Mouse (Mus musculus) midbrain, embryonic 14.5 days (tissue): ENCODE results near the gene Cfap52. TPM values are rescaled to one million over a fixed set of nuclear protein-coding genes. Genes with fewer than 3 reads are reported as not detected.

Experiments
- ATAC-seq: fragments of 200-750 bp; cut with Nextera tagmentation; 2 replicates; pipeline ENCODE4 v1.8.0; 2017; ENCODE audit warnings: moderate number of reproducible peaks, moderate library complexity; ENCODE audit not compliant: low FRiP score, low TSS enrichment
- DNase-seq: peaks from one replicate; pipeline ENCODE4 v3.0.0-alpha.2; 2015
- H3K27ac ChIP-seq: fragments of 300-500 bp; sonication (generic); replicated peaks from 2 replicates; pipeline ENCODE4 v1.5.1; 2014; ENCODE audit warnings: mild to moderate bottlenecking, low read depth, low read length, moderate library complexity
- H3K27me3 ChIP-seq: fragments of 300-500 bp; sonication (generic); 2 replicates; pipeline ENCODE4 v1.6.1; 2014; ENCODE audit warnings: low read length, control low read depth, mixed read lengths; ENCODE audit not compliant: control insufficient read depth, insufficient read depth
- H3K36me3 ChIP-seq: fragments of 300-500 bp; sonication (generic); 2 replicates; pipeline ENCODE4 v1.6.1; 2014; ENCODE audit warnings: low read length, control low read depth; ENCODE audit not compliant: control insufficient read depth, insufficient read depth
- H3K4me1 ChIP-seq: fragments of 300-500 bp; sonication (generic); 2 replicates; pipeline ENCODE4 v1.6.1; 2014; ENCODE audit warnings: mild to moderate bottlenecking, antibody characterized with exemption, low read length, control low read depth; ENCODE audit not compliant: control insufficient read depth, insufficient read depth
- H3K4me2 ChIP-seq: fragments of 300-500 bp; sonication (generic); 2 replicates; pipeline ENCODE4 v1.6.1; 2014; ENCODE audit warnings: mild to moderate bottlenecking, low read length, moderate library complexity
- H3K4me3 ChIP-seq: fragments of 300-500 bp; sonication (generic); replicated peaks from 2 replicates; pipeline ENCODE4 v1.5.1; 2014; ENCODE audit warnings: low read depth, low read length
- H3K9ac ChIP-seq: fragments of 300-500 bp; sonication (generic); replicated peaks from 2 replicates; pipeline ENCODE4 v1.6.1; 2014; ENCODE audit warnings: mild to moderate bottlenecking, low read length, moderate library complexity
- H3K9me3 ChIP-seq: fragments of 300-500 bp; sonication (generic); 2 replicates; pipeline ENCODE4 v1.6.1; 2016; ENCODE audit warnings: low read length, control low read depth, mixed read lengths; ENCODE audit not compliant: control insufficient read depth
- WGBS: fragments of 180-500 bp; shearing (Covaris S2); extraction: QIAGEN DNeasy Blood & Tissue Kit; methylation state at CpG from one replicate; pipeline ENCODE4 v1.1.7; 2014; 5-methylcytosine and 5-hydroxymethylcytosine counted together
- polyA plus RNA-seq: library from polyadenylated mRNA; unstranded; fragments of >200 nt; fragmentation: Nextera tagmentation; extraction: Ambion mirVana; gene quantifications from 2 replicates; pipeline ENCODE4 v1.2.1, GENCODE M21; 2014

Cfap52 gene
- polyA plus RNA-seq, 1 experiment from 2014 or later: 2.0 TPM

GRCm38 (mm10) chr11:67921827-67922754 lies 43.4 kb downstream of the Cfap52 start, which contains the start of gene Usp43:
TSS of gene Usp43 (minus strand) at chr11:67922153.
- Histone ChIP-seq H3K9ac (peak within 1 kb of the TSS; percentile 63), H3K9me3 (no peaks in the 10 kb centered on the region), H3K4me3 (peak within 1 kb of the TSS; percentile 66), H3K4me1 (peaks cover 10% of the 10 kb centered on the region; the same call in 1 of the 2 replicates), H3K4me2 (peak within 1 kb of the TSS; percentile 100), H3K36me3 (no peaks in the 10 kb centered on the region), H3K27me3 (peaks cover 24% of the 10 kb centered on the region), H3K27ac (no peak within 1 kb of the TSS)
- ATAC-seq (peak; percentile 37), DNase-seq (peak; percentile 58)
- WGBS: under 1% methylated on average over 70 of the region's 80 CpGs

GRCm38 (mm10) chr11:67921091-67921826 lies 44.2 kb downstream of the Cfap52 start:
- Histone ChIP-seq H3K4me3 (peak overlapping the region; percentile 66), H3K36me3 (no peaks in the 10 kb centered on the region), H3K4me2 (peak overlapping the region; percentile 100), H3K27me3 (peaks cover 24% of the 10 kb centered on the region), H3K27ac (no peak overlapping the region), H3K9me3 (no peaks in the 10 kb centered on the region), H3K9ac (peak overlapping the region; percentile 63), H3K4me1 (peaks cover 10% of the 10 kb centered on the region; the same call in 1 of the 2 replicates)
- DNase-seq (peak; percentile 55), ATAC-seq (no peak)
- WGBS: 2% methylated on average over 47 of the region's 47 CpGs

- DNase-seq (no peak), ATAC-seq (no peak)
- peaks cover 24% of the 10 kb centered on the region for H3K27me3 ChIP-seq
- WGBS: 50% methylated on average over 9 of the region's 9 CpGs
- H3K9ac ChIP-seq: no peak overlapping the region
- H3K27ac ChIP-seq: no peak overlapping the region
- no peak overlapping the region for H3K4me3 ChIP-seq
- peaks cover 10% of the 10 kb centered on the region; the same call in 1 of the 2 replicates for H3K4me1 ChIP-seq
- H3K36me3 ChIP-seq: no peaks in the 10 kb centered on the region
- H3K9me3 ChIP-seq: no peaks in the 10 kb centered on the region
- peak overlapping the region; percentile 100; the same call in 1 of the 2 replicates for H3K4me2 ChIP-seq
These were observed 45.1 kb downstream of the Cfap52 start for GRCm38 (mm10) chr11:67920226-67920960.

- H3K4me3 ChIP-seq: no peak overlapping the region
- peaks cover 24% of the 10 kb centered on the region for H3K27me3 ChIP-seq
- H3K4me2 ChIP-seq: no peak overlapping the region
- 82% methylated on average over 5 of the region's 5 CpGs for WGBS
- ATAC-seq: no peak
- H3K4me1 ChIP-seq: peaks cover 10% of the 10 kb centered on the region; the same call in 1 of the 2 replicates
- no peak overlapping the region for H3K9ac ChIP-seq
- no peaks in the 10 kb centered on the region for H3K36me3 ChIP-seq
- no peak overlapping the region for H3K27ac ChIP-seq
- no peak for DNase-seq
- H3K9me3 ChIP-seq: no peaks in the 10 kb centered on the region
These were observed 45.9 kb downstream of the Cfap52 start for GRCm38 (mm10) chr11:67919593-67919992.

- no peaks in the 10 kb centered on the region for H3K9me3 ChIP-seq
- H3K4me3 ChIP-seq: no peak overlapping the region
- WGBS: 91% methylated on average over 3 of the region's 3 CpGs
- H3K9ac ChIP-seq: no peak overlapping the region
- no peaks in the 10 kb centered on the region for H3K36me3 ChIP-seq
- DNase-seq (no peak), ATAC-seq (no peak)
- H3K4me2 ChIP-seq: no peak overlapping the region
- peaks cover 24% of the 10 kb centered on the region for H3K27me3 ChIP-seq
- H3K4me1 ChIP-seq: peaks cover 4% of the 10 kb centered on the region; the same call in 1 of the 2 replicates
- no peak overlapping the region for H3K27ac ChIP-seq
These were observed 48.3 kb downstream of the Cfap52 start for GRCm38 (mm10) chr11:67917126-67917525.

GRCm38 (mm10) chr11:67911074-67911473 lies 54.4 kb downstream of the Cfap52 start:
- H3K27me3 ChIP-seq: no peaks in the 10 kb centered on the region
- H3K4me2 ChIP-seq: no peak overlapping the region
- no peak overlapping the region for H3K27ac ChIP-seq
- 86% methylated on average over 5 of the region's 5 CpGs for WGBS
- no peak for ATAC-seq
- H3K4me3 ChIP-seq: no peak overlapping the region
- H3K4me1 ChIP-seq: no peaks in the 10 kb centered on the region
- no peak overlapping the region for H3K9ac ChIP-seq
- no peaks in the 10 kb centered on the region for H3K9me3 ChIP-seq
- no peak for DNase-seq
- no peaks in the 10 kb centered on the region for H3K36me3 ChIP-seq

- H3K9ac ChIP-seq: no peak overlapping the region
- no peaks in the 10 kb centered on the region for H3K36me3 ChIP-seq
- no peaks in the 10 kb centered on the region for H3K27me3 ChIP-seq
- no peak overlapping the region for H3K4me2 ChIP-seq
- H3K9me3 ChIP-seq: no peaks in the 10 kb centered on the region
- H3K4me1 ChIP-seq: no peaks in the 10 kb centered on the region
- ATAC-seq (no peak), DNase-seq (no peak)
- H3K4me3 ChIP-seq: no peak overlapping the region
- WGBS: 90% methylated on average over 4 of the region's 4 CpGs
- no peak overlapping the region for H3K27ac ChIP-seq
These were observed 61.7 kb downstream of the Cfap52 start for GRCm38 (mm10) chr11:67903756-67904155.

- H3K27ac ChIP-seq: no peak overlapping the region
- no peak overlapping the region for H3K4me2 ChIP-seq
- no peak for ATAC-seq
- H3K4me3 ChIP-seq: no peak overlapping the region
- H3K9ac ChIP-seq: no peak overlapping the region
- peak; percentile 56 for DNase-seq
- no peaks in the 10 kb centered on the region for H3K27me3 ChIP-seq
- H3K9me3 ChIP-seq: no peaks in the 10 kb centered on the region
- no peaks in the 10 kb centered on the region for H3K4me1 ChIP-seq
- H3K36me3 ChIP-seq: no peaks in the 10 kb centered on the region
- 64% methylated on average over 8 of the region's 8 CpGs for WGBS
These were observed 68.3 kb downstream of the Cfap52 start for GRCm38 (mm10) chr11:67897064-67897560.
